Mouse (Mus musculus) limb, embryonic 14.5 days (tissue): ENCODE measurements at regions not wholly inside any gene's neighbourhood (a gene's known extent, or its start where the extent isn't known, plus 50 kb on each side); places are given as distances from the start of the nearest gene placed in this dataset.

ENCODE experiments used
- ATAC-seq: fragments of 200-750 bp; cut with Nextera tagmentation; 2 replicates; pipeline ENCODE4 v1.8.0; 2017; ENCODE audit warnings: low read depth, moderate number of reproducible peaks, moderate TSS enrichment; ENCODE audit not compliant: low FRiP score
- DNase-seq: peaks from one replicate; pipeline ENCODE4 v3.0.0-alpha.2; 2015; ENCODE audit warnings: low spot score
- H3K27ac ChIP-seq: fragments of 300-500 bp; sonication (generic); replicated peaks from 2 replicates; pipeline ENCODE4 v1.5.1; 2014; ENCODE audit warnings: low read depth, mild to moderate bottlenecking, low read length, moderate library complexity, mixed read lengths
- H3K27me3 ChIP-seq: fragments of 300-500 bp; sonication (generic); 2 replicates; pipeline ENCODE4 v1.6.1; 2014; ENCODE audit warnings: low read length, mixed read lengths; ENCODE audit not compliant: control insufficient read depth, insufficient read depth
- H3K36me3 ChIP-seq: fragments of 300-500 bp; sonication (generic); 2 replicates; pipeline ENCODE4 v1.6.1; 2014; ENCODE audit warnings: mild to moderate bottlenecking, low read length, moderate library complexity, mixed read lengths; ENCODE audit not compliant: control insufficient read depth, insufficient read depth
- H3K4me1 ChIP-seq: fragments of 300-500 bp; sonication (generic); 2 replicates; pipeline ENCODE4 v1.6.1; 2014; ENCODE audit warnings: antibody characterized with exemption, low read length, mixed read lengths; ENCODE audit not compliant: control insufficient read depth, insufficient read depth
- H3K4me2 ChIP-seq: fragments of 300-500 bp; sonication (generic); replicated peaks from 2 replicates; pipeline ENCODE4 v1.6.1; 2014; ENCODE audit warnings: low read depth, mild to moderate bottlenecking, low read length, moderate library complexity; ENCODE audit not compliant: severe bottlenecking
- H3K4me3 ChIP-seq: fragments of 300-500 bp; sonication (generic); replicated peaks from 2 replicates; pipeline ENCODE4 v1.5.1; 2014; ENCODE audit warnings: low read length
- H3K9ac ChIP-seq: fragments of 300-500 bp; sonication (generic); 2 replicates; pipeline ENCODE4 v1.6.1; 2014; ENCODE audit warnings: mild to moderate bottlenecking, low read depth, low read length, moderate library complexity; ENCODE audit not compliant: severe bottlenecking
- H3K9me3 ChIP-seq: fragments of 300-500 bp; sonication (generic); 2 replicates; pipeline ENCODE4 v1.6.1; 2016; ENCODE audit warnings: low read length; ENCODE audit not compliant: control insufficient read depth
- POLR2A ChIP-seq: fragments of 200-500 bp; IDR thresholded peaks from 2 replicates; pipeline ENCODE4 v1.8.0; 2012; ENCODE audit warnings: inconsistent platforms, mild to moderate bottlenecking, moderate library complexity, borderline replicate concordance; ENCODE audit not compliant: insufficient read depth, insufficient read length; ENCODE audit errors: extremely low read depth
- WGBS: fragments of 180-500 bp; shearing (Covaris S2); extraction: QIAGEN DNeasy Blood & Tissue Kit; methylation state at CpG from one replicate; pipeline ENCODE4 v1.1.7; 2014; 5-methylcytosine and 5-hydroxymethylcytosine counted together

DNA sequence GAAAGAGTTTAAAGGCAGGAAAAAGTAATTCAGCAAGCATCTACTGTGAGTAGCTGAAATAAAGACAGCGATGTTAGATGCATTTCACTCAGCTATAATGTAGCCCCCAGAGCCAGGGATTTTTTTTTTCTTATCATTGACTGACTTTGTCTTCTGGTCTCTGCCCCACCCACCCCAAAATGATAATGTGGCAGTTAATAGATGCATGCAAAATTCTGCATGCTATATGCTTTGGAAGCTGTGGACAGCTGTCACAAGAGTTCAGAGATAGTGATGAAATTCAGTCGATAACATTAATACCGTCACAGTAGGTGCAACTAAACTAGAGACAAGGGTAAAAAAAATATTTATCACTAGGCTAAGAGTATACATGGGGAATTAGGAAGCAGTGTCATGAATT lies 263.7 kb downstream of the Rpl36a-ps1 start:
- no peaks in the 10 kb centered on the region for H3K9me3 ChIP-seq
- no peak overlapping the region for H3K4me2 ChIP-seq
- no peak for TF ChIP-seq POLR2A
- no peaks in the 10 kb centered on the region for H3K36me3 ChIP-seq
- no peaks in the 10 kb centered on the region for H3K4me1 ChIP-seq
- ATAC-seq, result no peak
- H3K27me3 ChIP-seq, result no peaks in the 10 kb centered on the region
- DNase-seq, result no peak
- H3K4me3 ChIP-seq, result no peak overlapping the region
- H3K27ac ChIP-seq, result no peak overlapping the region
- no peak overlapping the region for H3K9ac ChIP-seq
- WGBS, result 90% methylated on average over 3 of the region's 3 CpGs

DNA sequence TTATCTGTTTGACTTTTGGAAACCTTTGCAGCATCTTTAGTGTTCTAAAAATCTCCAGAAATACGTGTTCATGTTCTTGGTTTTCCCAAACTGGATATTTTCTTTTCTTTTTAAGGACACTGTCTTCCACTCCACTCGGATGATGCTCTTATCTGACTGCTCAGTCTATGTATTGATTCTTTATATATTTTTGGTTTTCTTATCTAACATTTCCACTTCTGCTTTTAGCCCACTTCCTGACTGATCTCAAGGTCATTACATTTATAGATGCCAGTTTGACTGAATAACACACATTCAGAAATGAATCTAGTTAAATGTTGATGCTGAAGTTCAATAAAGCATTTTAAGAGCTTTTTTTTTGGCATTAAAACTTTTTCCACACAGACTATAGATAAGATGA lies 265.3 kb downstream of the Rpl36a-ps1 start:
- no peaks in the 10 kb centered on the region for H3K27me3 ChIP-seq
- no peak for ATAC-seq
- DNase-seq, result no peak
- H3K4me1 ChIP-seq, result no peaks in the 10 kb centered on the region
- no peak for TF ChIP-seq POLR2A
- no peak overlapping the region for H3K9ac ChIP-seq
- H3K4me2 ChIP-seq, result no peak overlapping the region
- no peak overlapping the region for H3K4me3 ChIP-seq
- no peaks in the 10 kb centered on the region for H3K36me3 ChIP-seq
- H3K9me3 ChIP-seq, result no peaks in the 10 kb centered on the region
- 75% methylated on average over 2 of the region's 2 CpGs for WGBS
- H3K27ac ChIP-seq, result no peak overlapping the region

DNA sequence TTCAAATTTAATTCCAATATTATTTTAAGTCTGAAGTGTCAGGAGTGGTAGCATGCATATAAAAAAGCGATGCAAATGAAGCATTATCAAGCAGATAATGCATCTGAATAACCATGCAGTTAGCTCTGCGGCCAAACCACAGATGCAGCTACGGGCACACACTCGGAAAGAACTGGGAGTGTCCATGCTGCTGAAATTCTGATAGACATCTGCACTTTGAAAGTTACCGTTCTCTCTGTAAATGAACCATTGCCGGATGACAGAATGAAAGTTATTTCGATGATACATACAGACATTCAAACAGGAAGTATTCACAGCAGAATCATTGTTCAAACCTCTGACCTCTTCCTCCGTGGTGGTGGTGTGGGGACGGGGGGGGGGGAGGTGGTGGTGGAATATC lies 271.6 kb downstream of the Rpl36a-ps1 start:
- H3K9me3 ChIP-seq, result no peaks in the 10 kb centered on the region
- no peak for TF ChIP-seq POLR2A
- 85% methylated on average over 9 of the region's 9 CpGs for WGBS

DNA sequence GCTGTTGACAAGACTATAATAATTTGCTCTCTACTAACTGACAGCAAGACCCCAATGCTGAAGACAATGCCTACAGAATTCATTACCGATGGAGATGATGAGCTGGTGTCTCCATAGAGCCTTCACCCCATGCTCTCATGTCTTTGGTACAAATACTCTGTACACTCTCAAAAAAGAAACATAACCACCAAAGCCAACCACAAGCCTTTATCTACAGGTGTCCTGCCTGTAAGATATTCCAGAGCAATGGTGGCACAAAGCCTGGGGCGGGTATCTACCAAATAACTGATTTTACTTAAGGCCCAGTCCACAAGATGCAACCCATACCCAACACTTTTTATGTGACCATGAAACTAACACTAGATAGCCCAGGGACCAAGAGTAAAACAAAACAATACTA lies 273.1 kb downstream of the Rpl36a-ps1 start:
- TF ChIP-seq POLR2A, result no peak
- no peak overlapping the region for H3K4me2 ChIP-seq
- DNase-seq (no peak), ATAC-seq (no peak)
- no peaks in the 10 kb centered on the region for H3K9me3 ChIP-seq
- H3K4me3 ChIP-seq, result no peak overlapping the region
- H3K27ac ChIP-seq, result no peak overlapping the region
- WGBS, result 85% methylated on average over 2 of the region's 2 CpGs
- no peaks in the 10 kb centered on the region for H3K36me3 ChIP-seq
- no peak overlapping the region for H3K9ac ChIP-seq
- no peaks in the 10 kb centered on the region for H3K27me3 ChIP-seq
- H3K4me1 ChIP-seq, result no peaks in the 10 kb centered on the region

More for the DNA sequence above, 271.6 kb downstream of the Rpl36a-ps1 start:
- H3K4me2 ChIP-seq, result no peak overlapping the region
- DNase-seq, result no peak
- no peak for ATAC-seq
- H3K4me1 ChIP-seq, result no peaks in the 10 kb centered on the region
- no peaks in the 10 kb centered on the region for H3K36me3 ChIP-seq
- no peak overlapping the region for H3K27ac ChIP-seq
- H3K27me3 ChIP-seq, result no peaks in the 10 kb centered on the region
- no peak overlapping the region for H3K9ac ChIP-seq
- H3K4me3 ChIP-seq, result no peak overlapping the region

DNA sequence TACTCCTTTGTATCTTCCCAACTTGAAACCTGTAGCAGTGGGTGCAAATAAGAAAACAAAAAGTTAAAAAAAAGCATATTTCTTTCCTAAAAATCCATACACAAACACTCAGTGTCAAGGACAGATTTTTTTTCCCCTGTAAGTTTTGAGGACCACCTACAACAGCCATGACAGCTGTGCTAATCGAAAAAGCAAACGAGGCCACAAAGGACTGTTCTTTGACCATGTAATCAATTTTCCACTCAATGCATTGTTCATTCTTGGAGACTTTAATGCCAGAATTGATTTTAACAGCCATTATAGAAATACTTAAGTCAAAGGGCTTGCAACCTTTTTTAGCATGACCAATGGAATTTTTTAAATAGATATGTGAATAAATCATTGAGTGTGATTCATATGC lies 286.1 kb downstream of the Rpl36a-ps1 start:
- no peak for ATAC-seq

DNA sequence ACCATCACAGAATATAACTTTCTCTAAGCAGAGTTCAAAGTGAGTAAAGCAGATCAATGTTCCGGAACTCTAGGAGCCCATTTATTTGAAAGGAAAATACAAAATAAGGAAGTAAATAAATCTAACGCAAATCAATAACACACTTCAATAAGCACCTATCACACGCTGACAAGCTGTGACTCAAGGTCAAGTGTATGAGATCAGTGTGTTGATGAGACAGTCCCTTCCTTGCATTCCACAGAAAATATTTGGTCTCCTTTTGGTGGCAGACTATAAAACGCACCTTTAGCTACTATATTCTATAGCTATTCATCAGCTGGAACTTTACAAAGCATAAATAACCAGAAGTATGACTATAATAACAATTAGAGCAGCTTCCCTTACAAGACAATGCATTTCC lies 286.5 kb downstream of the Rpl36a-ps1 start:
- no peaks in the 10 kb centered on the region for H3K36me3 ChIP-seq
- 84% methylated on average over 4 of the region's 4 CpGs for WGBS
- no peaks in the 10 kb centered on the region for H3K9me3 ChIP-seq
- no peaks in the 10 kb centered on the region for H3K27me3 ChIP-seq
- no peak overlapping the region for H3K27ac ChIP-seq
- H3K4me3 ChIP-seq, result no peak overlapping the region
- DNase-seq (no peak), ATAC-seq (no peak)
- TF ChIP-seq POLR2A, result no peak
- H3K4me1 ChIP-seq, result no peaks in the 10 kb centered on the region
- H3K9ac ChIP-seq, result no peak overlapping the region
- no peak overlapping the region for H3K4me2 ChIP-seq

More for the DNA sequence above, 286.1 kb downstream of the Rpl36a-ps1 start:
- Histone ChIP-seq H3K27ac (no peak overlapping the region), H3K9ac (no peak overlapping the region), H3K27me3 (no peaks in the 10 kb centered on the region), H3K4me2 (no peak overlapping the region), H3K4me1 (no peaks in the 10 kb centered on the region), H3K36me3 (no peaks in the 10 kb centered on the region), H3K4me3 (no peak overlapping the region), H3K9me3 (no peaks in the 10 kb centered on the region)
- DNase-seq, result no peak
- 83% methylated on average over 2 of the region's 2 CpGs for WGBS
- no peak for TF ChIP-seq POLR2A
